Comparison of ENCODE assay signal across 22 mouse cellular contexts in genomic region chr13:37601068-37601467, GRCm38 (mm10).
A peak's percentile ranks its signal among the peaks of the same experiment; 100 is the strongest.
DNase-seq lines count a peak whose midpoint lies in the region; TF ChIP-seq lines count a peak whose summit lies in the region.
"Had no signal": no experiment of that assay in that cellular context is flagged by ENCODE, and none has a peak within 500 bp of the region (broad histone marks: within the 10 kb centered on the region; RNA-seq: fewer than 3 reads in every experiment).

No protein-coding gene starts in this region.

- no peak for TF ChIP-seq CTCF in gastrocnemius, adult 2 months (IDR thresholded peaks at IDR 0.05)

- no peak overlapping the region for H3K27ac ChIP-seq in gastrocnemius, adult 2 months
- H3K27ac ChIP-seq: embryonic facial prominence, embryonic 12.5 days; hindbrain, embryonic 13.5 days; liver, embryonic 12.5 days had no signal

- intact Hi-C loops in gastrocnemius, adult 2 months (cut with DNase I) = no loop called here

- DNase-seq in kidney, adult 11 months = peak; percentile 27
- no peak for DNase-seq in kidney, adult 18-20 months
- peak; percentile 57 for DNase-seq in ovary, adult 18-20 months (ENCODE audit: low spot score)
- DNase-seq in ovary, postnatal 36 days (ENCODE audit: low spot score) = no peak
- DNase-seq in adrenal gland, postnatal 25 days = peak; percentile 56
- no peak for DNase-seq in lung, postnatal 25 days (ENCODE audit: low spot score)
- DNase-seq in gastrocnemius, adult 2 months = no peak
- DNase-seq: cerebellum, adult 11-12 months; cerebellum, postnatal 14 days; gastrocnemius, postnatal 36 days; heart, postnatal 36 days; lung, adult 18-20 months; lung, postnatal 10 days; midbrain, embryonic 14.5 days; retina, postnatal 1 day; right cerebral cortex, postnatal 25 days; spleen, adult 18-20 months; thymus, postnatal 25 days had no signal

- no peak overlapping the region for H3K4me3 ChIP-seq in gastrocnemius, adult 2 months
- H3K4me3 ChIP-seq: embryonic facial prominence, embryonic 12.5 days; hindbrain, embryonic 13.5 days; liver, embryonic 12.5 days; megakaryocyte, embryonic 14.5 days had no signal

Comparison
In these comparisons a context has a peak if more than half of its experiments do, and no peak if none do; other contexts are left out.
1. DNase-seq: peak in kidney, adult 11 months (single experiment), ovary, adult 18-20 months (single experiment) and adrenal gland, postnatal 25 days (single experiment); none in kidney, adult 18-20 months (single experiment), ovary, postnatal 36 days (single experiment), lung, postnatal 25 days (single experiment) and gastrocnemius, adult 2 months (single experiment).